Mouse (Mus musculus) layer of hippocampus, adult 2 months (tissue): ENCODE results near the gene Klhdc8a. TPM values are rescaled to one million over a fixed set of nuclear protein-coding genes. Genes with fewer than 3 reads are reported as not detected.

ENCODE experiments used
- DNase-seq, 2 experiments: peaks; one replicate each; pipeline ENCODE4 v3.0.0; 2022; ENCODE audit warnings: low spot score in 2 of 2
- H3K27ac ChIP-seq: fragments of 200-600 bp; 2 replicates; pipeline ENCODE4 v1.8.1; 2022
- H3K4me3 ChIP-seq: fragments of 200-600 bp; 2 replicates; pipeline ENCODE4 v1.8.1; 2022; ENCODE audit warnings: mild to moderate bottlenecking
- CTCF ChIP-seq: fragments of 200-600 bp; conservative IDR thresholded peaks from 2 replicates; pipeline ENCODE4 v1.8.1; 2022; ENCODE audit warnings: antibody characterized with exemption, mild to moderate bottlenecking, moderate library complexity
- long read RNA-seq, 2 experiments: library from polyadenylated mRNA; stranded (forward); transcript quantifications; one replicate each; pipeline ENCODE4 v2.0.0; 2021; ENCODE audit warnings: borderline mapping rate in 2 of 2
- total RNA-seq, 2 experiments: library from RNA; stranded (reverse); gene quantifications; 2 replicates each; pipeline ENCODE4 v1.2.3; 2021

Klhdc8a gene
- total RNA-seq: 1 to 10 TPM; 4.0 to 4.3 TPM
- long read RNA-seq, experiment 1, full-length matches to known transcripts: 9 of 10 reads
- long read RNA-seq, experiment 1, partial matches to known transcripts: 1 of 10 reads
- long read RNA-seq, experiment 1, other reads (novel, unspliced or antisense): 0 of 10 reads
- long read RNA-seq, experiment 2, full-length matches to known transcripts: 7 of 8 reads
- long read RNA-seq, experiment 2, partial matches to known transcripts: 1 of 8 reads
- long read RNA-seq, experiment 2, other reads (novel, unspliced or antisense): 0 of 8 reads

GRCm38 (mm10) chr1:132298425-132298800 is at the start of gene Klhdc8a:
TSS of gene Klhdc8a (plus strand) at chr1:132298626.
- peak in 1 of 2 experiments; percentile 47 for DNase-seq
- no peak for TF ChIP-seq CTCF
- Histone ChIP-seq H3K27ac (peak within 1 kb of the TSS; percentile 80), H3K4me3 (peak within 1 kb of the TSS; percentile 72)

GRCm38 (mm10) chr1:132254467-132254866 is 44.0 kb upstream of the Klhdc8a start:
- Histone ChIP-seq H3K4me3 (no peak overlapping the region), H3K27ac (no peak overlapping the region)
- TF ChIP-seq CTCF: 0 out of 2 replicates have a peak, but pooled peaks have one; percentile 7
- no peak for DNase-seq

GRCm38 (mm10) chr1:132260331-132260730 is 38.1 kb upstream of the Klhdc8a start:
- no peak for TF ChIP-seq CTCF

GRCm38 (mm10) chr1:132261058-132261457 is 37.4 kb upstream of the Klhdc8a start:
- no peak overlapping the region for H3K4me3 ChIP-seq
- no peak overlapping the region for H3K27ac ChIP-seq
- DNase-seq: no peak
- TF ChIP-seq CTCF: peak; percentile 57

More at GRCm38 (mm10) chr1:132260331-132260730, 38.1 kb upstream of the Klhdc8a start:
- Histone ChIP-seq H3K27ac (no peak overlapping the region), H3K4me3 (no peak overlapping the region)
- no peak for DNase-seq

GRCm38 (mm10) chr1:132263618-132264017 is 34.8 kb upstream of the Klhdc8a start:
- H3K27ac ChIP-seq: no peak overlapping the region
- TF ChIP-seq CTCF: no peak
- H3K4me3 ChIP-seq: no peak overlapping the region
- no peak for DNase-seq

- no peak for TF ChIP-seq CTCF
- H3K4me3 ChIP-seq: no peak overlapping the region
- DNase-seq: no peak
- H3K27ac ChIP-seq: no peak overlapping the region
Measured at GRCm38 (mm10) chr1:132264577-132264976, 33.8 kb upstream of the Klhdc8a start.

- H3K27ac ChIP-seq: no peak overlapping the region
- no peak for TF ChIP-seq CTCF
- no peak for DNase-seq
- no peak overlapping the region for H3K4me3 ChIP-seq
Measured at GRCm38 (mm10) chr1:132265211-132265859, 33.1 kb upstream of the Klhdc8a start.

GRCm38 (mm10) chr1:132265936-132266335 is 32.5 kb upstream of the Klhdc8a start:
- no peak overlapping the region for H3K4me3 ChIP-seq
- no peak for TF ChIP-seq CTCF
- no peak for DNase-seq
- no peak overlapping the region for H3K27ac ChIP-seq

- TF ChIP-seq CTCF: no peak
- no peak overlapping the region for H3K4me3 ChIP-seq
- DNase-seq: no peak
Measured at GRCm38 (mm10) chr1:132266791-132267557, 31.5 kb upstream of the Klhdc8a start.

GRCm38 (mm10) chr1:132267959-132268358 is 30.5 kb upstream of the Klhdc8a start:
- Histone ChIP-seq H3K4me3 (no peak overlapping the region), H3K27ac (no peak overlapping the region)
- no peak for TF ChIP-seq CTCF
- DNase-seq: no peak

More at GRCm38 (mm10) chr1:132266791-132267557, 31.5 kb upstream of the Klhdc8a start:
- H3K27ac ChIP-seq: no peak overlapping the region

GRCm38 (mm10) chr1:132268418-132269060 is 29.9 kb upstream of the Klhdc8a start:
- TF ChIP-seq CTCF: no peak
- Histone ChIP-seq H3K4me3 (no peak overlapping the region), H3K27ac (no peak overlapping the region)
- DNase-seq: no peak

- Histone ChIP-seq H3K27ac (no peak overlapping the region), H3K4me3 (no peak overlapping the region)
- no peak for DNase-seq
- no peak for TF ChIP-seq CTCF
Measured at GRCm38 (mm10) chr1:132271237-132271636, 27.2 kb upstream of the Klhdc8a start.

- H3K4me3 ChIP-seq: no peak overlapping the region
- no peak overlapping the region for H3K27ac ChIP-seq
- DNase-seq: no peak
- TF ChIP-seq CTCF: no peak
Measured at GRCm38 (mm10) chr1:132276694-132277093, 21.7 kb upstream of the Klhdc8a start.
